Mouse (Mus musculus) hindbrain, embryonic 10.5 days (tissue): ENCODE data around the gene Fam124b. TPM values are rescaled to one million over a fixed set of nuclear protein-coding genes. Genes with fewer than 3 reads are reported as not detected.

Experiments
- DNase-seq: peaks from one replicate; pipeline ENCODE4 v3.0.0-alpha.2; 2017; ENCODE audit warnings: low spot score
- H3K27ac ChIP-seq: fragments of 300-500 bp; sonication (generic); 2 replicates; pipeline ENCODE4 v1.5.1; 2016; ENCODE audit warnings: mild to moderate bottlenecking, moderate library complexity
- H3K27me3 ChIP-seq: fragments of 300-500 bp; sonication (generic); 2 replicates; pipeline ENCODE4 v1.6.1; 2016; ENCODE audit warnings: mild to moderate bottlenecking; ENCODE audit not compliant: poor library complexity, insufficient read depth, severe bottlenecking
- H3K36me3 ChIP-seq: fragments of 300-500 bp; sonication (generic); 2 replicates; pipeline ENCODE4 v1.6.1; 2016; ENCODE audit warnings: mild to moderate bottlenecking, moderate library complexity
- H3K4me1 ChIP-seq: fragments of 300-500 bp; sonication (generic); replicated peaks from 2 replicates; pipeline ENCODE4 v1.6.1; 2016; ENCODE audit warnings: mild to moderate bottlenecking
- H3K4me3 ChIP-seq: fragments of 300-500 bp; sonication (generic); 2 replicates; pipeline ENCODE4 v1.5.1; 2016; ENCODE audit warnings: mild to moderate bottlenecking, moderate library complexity
- H3K9me3 ChIP-seq: fragments of 300-500 bp; sonication (generic); 2 replicates; pipeline ENCODE4 v1.6.1; 2016; ENCODE audit warnings: mild to moderate bottlenecking, moderate library complexity
- WGBS: fragments of 180-500 bp; shearing (Covaris S2); methylation state at CpG from one replicate; pipeline ENCODE4 v1.1.7; 2016; 5-methylcytosine and 5-hydroxymethylcytosine counted together
- polyA plus RNA-seq: library from polyadenylated mRNA; unstranded; fragments of >200 nt; fragmentation: Nextera tagmentation; extraction: Ambion mirVana; gene quantifications from 2 replicates; pipeline ENCODE4 v1.2.1, GENCODE M21; 2016

Gene Fam124b
- polyA plus RNA-seq, 1 experiment from 2014 or later: 0.27 TPM

DNA sequence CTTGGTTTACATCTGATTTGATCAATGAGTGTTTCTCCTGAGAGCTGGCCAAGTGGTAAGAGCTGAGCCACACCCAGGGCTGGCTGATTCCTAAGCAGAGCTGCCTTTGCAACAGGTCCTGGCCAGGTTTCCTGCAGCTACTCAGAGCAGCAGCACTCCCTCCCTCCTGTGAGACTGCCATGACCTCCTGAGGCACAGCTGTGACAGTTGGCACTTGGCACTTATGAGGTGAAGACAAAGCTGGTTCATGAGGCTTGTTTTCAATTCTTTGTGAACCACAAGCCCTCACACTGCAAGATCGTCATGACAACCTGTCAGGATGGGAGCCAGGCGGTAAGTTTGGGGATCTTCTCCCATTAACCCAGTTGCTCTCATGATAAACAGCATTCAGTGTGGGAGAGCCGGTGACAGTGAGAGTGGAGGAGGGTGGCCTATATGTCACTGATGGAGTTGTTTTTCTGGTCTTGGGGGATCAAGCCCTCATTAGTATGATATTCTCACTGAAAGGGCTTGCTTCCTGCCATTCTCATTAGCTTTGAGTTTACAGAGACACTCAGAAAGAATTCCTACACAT is 6.7 kb upstream of the Fam124b start:
- WGBS: 44% methylated on average over 3 of the region's 3 CpGs
- H3K9me3 ChIP-seq: no peaks in the 10 kb centered on the region
- peaks cover 7% of the 10 kb centered on the region for H3K4me1 ChIP-seq
- no peak for DNase-seq
- no peak overlapping the region for H3K27ac ChIP-seq
- H3K4me3 ChIP-seq: no peak overlapping the region
- H3K27me3 ChIP-seq: no peaks in the 10 kb centered on the region
- H3K36me3 ChIP-seq: no peaks in the 10 kb centered on the region

DNA sequence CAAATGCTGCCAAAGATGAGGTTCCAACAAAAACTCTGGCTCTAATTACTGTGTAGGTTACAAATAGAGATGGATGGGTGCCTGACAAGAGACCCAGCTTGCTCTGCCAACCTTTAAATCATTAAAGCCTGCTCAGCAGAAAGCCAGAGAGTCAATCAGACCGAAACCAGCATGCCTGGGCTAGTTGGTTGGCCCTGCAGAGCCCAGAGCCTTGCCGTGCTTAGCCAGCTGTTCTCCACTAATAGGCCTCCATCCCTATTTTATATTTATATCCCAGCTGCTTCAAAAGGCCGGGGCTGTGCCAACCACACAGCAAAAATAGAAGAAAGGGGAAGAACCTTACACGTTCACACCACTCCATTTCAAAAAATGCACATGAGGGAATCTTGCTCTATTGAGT is 2.9 kb upstream of the Fam124b start:
- Histone ChIP-seq H3K27me3 (no peaks in the 10 kb centered on the region), H3K4me3 (no peak overlapping the region), H3K4me1 (peaks cover 9% of the 10 kb centered on the region), H3K9me3 (no peaks in the 10 kb centered on the region), H3K27ac (no peak overlapping the region), H3K36me3 (no peaks in the 10 kb centered on the region)
- 79% methylated on average over 4 of the region's 4 CpGs for WGBS
- DNase-seq: no peak

DNA sequence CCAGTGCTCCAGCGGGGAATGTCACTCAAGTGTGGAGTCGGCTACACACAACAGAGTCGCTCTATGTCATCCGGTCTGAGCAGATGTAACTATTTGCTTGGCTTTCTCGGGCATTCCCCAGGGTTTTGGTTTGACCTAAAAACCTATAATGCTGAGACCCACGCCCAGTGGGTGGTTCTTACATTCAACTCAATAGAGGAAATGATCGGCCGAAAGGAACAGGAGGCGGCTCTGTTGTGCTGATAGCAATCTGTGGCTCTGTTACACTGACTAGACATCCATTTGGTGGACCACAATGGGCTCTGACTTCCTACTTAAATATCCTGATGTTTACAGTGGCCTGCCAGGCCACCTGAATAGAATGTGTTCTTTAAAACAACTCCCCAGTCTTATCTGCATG is 4.4 kb downstream of the Fam124b start:
- Histone ChIP-seq H3K36me3 (no peaks in the 10 kb centered on the region), H3K4me3 (no peak overlapping the region), H3K27me3 (no peaks in the 10 kb centered on the region), H3K9me3 (no peaks in the 10 kb centered on the region), H3K4me1 (0 out of 2 replicates have a peak, but pooled peaks cover 3% of the 10 kb centered on the region), H3K27ac (no peak overlapping the region)
- 76% methylated on average over 9 of the region's 9 CpGs for WGBS
- DNase-seq: no peak

DNA sequence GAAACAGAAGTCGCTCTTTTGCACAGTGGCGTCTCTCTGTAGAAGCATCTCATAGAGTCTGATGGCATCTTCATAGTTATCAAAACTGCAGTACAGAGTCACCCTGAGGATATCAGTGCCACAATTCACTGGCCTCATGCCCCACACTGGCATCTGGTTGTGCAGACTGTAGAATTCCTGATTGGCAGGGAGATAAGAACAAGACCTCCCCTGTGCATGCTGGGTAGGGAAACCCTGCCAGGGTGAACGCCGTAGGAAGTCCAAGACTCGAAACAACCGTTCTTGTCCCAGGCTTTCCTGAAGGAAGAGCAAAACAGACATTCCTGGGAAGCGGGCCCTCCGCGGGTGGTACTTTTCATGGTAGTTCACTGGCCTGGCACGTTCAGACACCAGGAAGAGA is 5.1 kb downstream of the Fam124b start:
- H3K4me3 ChIP-seq: no peak overlapping the region
- H3K36me3 ChIP-seq: no peaks in the 10 kb centered on the region
- no peak for DNase-seq
- H3K27ac ChIP-seq: no peak overlapping the region; the same call in 1 of the 2 replicates
- H3K4me1 ChIP-seq: 0 out of 2 replicates have a peak, but pooled peaks cover 2% of the 10 kb centered on the region
- H3K27me3 ChIP-seq: no peaks in the 10 kb centered on the region
- H3K9me3 ChIP-seq: no peaks in the 10 kb centered on the region
- 89% methylated on average over 10 of the region's 10 CpGs for WGBS

DNA sequence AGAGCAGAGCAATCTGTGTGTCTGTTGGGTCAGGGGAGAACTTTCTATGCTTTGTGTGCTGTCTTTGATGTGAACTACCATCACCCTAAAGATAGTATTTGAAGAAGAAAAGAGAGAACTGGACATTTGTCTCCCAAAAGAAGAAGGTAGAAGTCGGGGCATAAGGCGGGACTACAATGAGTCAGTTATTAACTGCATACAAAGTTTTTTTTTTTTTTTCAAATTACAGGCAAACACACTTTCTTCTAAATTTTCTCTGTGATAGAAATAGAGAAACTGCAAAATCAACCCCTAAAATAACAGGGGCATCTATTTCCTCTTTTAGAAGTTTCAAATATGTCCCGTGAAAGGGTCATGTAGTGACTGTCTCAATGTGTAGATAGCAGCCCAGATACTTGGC is 16.0 kb downstream of the Fam124b start:
- Histone ChIP-seq H3K4me3 (no peak overlapping the region), H3K36me3 (no peaks in the 10 kb centered on the region), H3K27ac (no peak overlapping the region), H3K9me3 (no peaks in the 10 kb centered on the region), H3K4me1 (peaks cover 3% of the 10 kb centered on the region), H3K27me3 (no peaks in the 10 kb centered on the region)
- no peak for DNase-seq
- 93% methylated on average over 3 of the region's 3 CpGs for WGBS

DNA sequence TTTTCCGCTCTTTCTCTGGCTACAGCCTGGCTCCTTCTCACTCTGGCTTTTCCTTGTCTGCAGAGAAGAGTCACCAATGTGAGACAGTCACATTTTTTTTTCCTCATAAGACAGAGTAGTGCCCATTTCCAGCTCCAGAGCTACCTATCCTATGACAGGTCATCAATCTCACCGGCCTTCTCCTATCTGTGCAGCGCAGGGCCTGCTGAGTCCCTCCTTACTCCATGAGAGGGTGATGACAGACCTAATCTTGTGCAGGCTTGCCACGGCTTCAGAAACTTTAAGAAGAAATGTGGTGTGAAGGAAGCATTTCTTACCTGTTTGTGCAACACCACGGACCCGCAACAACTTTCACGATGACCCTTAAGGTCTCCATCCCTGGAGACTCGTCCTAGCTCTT is 25.4 kb downstream of the Fam124b start:
- no peaks in the 10 kb centered on the region for H3K4me1 ChIP-seq
- 91% methylated on average over 8 of the region's 8 CpGs for WGBS
- H3K4me3 ChIP-seq: no peak overlapping the region
- no peaks in the 10 kb centered on the region for H3K9me3 ChIP-seq
- no peak for DNase-seq
- no peak overlapping the region for H3K27ac ChIP-seq
- no peaks in the 10 kb centered on the region for H3K36me3 ChIP-seq
- H3K27me3 ChIP-seq: no peaks in the 10 kb centered on the region

DNA sequence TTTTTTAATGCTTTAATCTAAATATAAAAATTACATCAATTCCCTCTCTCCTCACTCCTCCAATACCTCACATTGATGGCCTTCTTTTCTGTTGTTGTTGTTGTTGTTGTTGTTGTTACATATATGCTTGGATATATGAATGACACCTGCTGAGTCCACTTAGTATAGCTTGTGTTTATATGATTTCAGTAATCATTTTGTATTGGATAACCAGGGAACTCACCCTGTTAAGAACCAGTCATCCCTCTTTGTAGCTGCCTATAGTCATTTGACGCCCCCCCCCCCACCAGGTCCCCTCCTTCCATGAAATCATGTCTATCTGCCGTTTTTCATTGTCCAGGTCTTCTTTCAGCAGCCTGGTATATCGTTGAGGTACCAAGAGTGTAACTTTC is 36.9 kb downstream of the Fam124b start:
- no peak overlapping the region for H3K4me3 ChIP-seq
- no peak overlapping the region for H3K27ac ChIP-seq
- H3K9me3 ChIP-seq: peaks cover 3% of the 10 kb centered on the region; the same call in 1 of the 2 replicates
- H3K4me1 ChIP-seq: no peaks in the 10 kb centered on the region
- no peaks in the 10 kb centered on the region for H3K27me3 ChIP-seq
- 55% methylated on average over 3 of the region's 3 CpGs for WGBS
- H3K36me3 ChIP-seq: no peaks in the 10 kb centered on the region
- no peak for DNase-seq

DNA sequence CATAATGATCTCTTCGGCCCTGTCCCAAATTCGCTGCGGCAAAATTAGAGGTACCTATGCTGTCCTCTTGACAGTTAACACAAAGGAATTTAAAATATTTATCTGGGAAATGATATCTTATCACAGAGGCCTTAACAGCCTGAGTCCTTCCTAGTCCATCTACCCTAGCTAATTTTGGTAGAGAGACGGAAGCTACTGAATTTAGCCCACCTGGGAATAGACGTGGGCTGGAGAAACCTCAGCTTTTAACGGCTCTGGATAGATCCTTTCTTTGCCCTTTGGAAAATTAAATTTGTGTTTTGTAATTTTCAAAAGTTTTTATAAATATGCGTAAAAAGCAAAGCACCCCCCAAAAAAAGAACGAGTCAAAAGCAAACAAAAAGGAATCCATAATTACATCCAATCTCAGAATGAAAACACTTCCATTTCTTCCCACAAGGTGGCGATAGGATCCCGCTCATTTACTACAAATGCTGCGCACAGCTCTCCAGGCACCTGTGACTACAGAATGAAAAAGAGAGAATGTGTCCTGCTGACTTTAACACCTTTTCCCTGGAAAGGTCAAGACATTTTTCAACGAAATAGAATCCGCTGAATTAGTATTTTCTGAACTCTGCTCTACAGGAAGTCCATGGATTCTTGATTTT is 37.4 kb downstream of the Fam124b start:
- Histone ChIP-seq H3K27me3 (no peaks in the 10 kb centered on the region), H3K4me1 (no peaks in the 10 kb centered on the region), H3K4me3 (no peak overlapping the region), H3K27ac (no peak overlapping the region), H3K9me3 (peaks cover 3% of the 10 kb centered on the region; the same call in 1 of the 2 replicates), H3K36me3 (no peaks in the 10 kb centered on the region)
- WGBS: 40% methylated on average over 13 of the region's 13 CpGs
- DNase-seq: peak; percentile 25

DNA sequence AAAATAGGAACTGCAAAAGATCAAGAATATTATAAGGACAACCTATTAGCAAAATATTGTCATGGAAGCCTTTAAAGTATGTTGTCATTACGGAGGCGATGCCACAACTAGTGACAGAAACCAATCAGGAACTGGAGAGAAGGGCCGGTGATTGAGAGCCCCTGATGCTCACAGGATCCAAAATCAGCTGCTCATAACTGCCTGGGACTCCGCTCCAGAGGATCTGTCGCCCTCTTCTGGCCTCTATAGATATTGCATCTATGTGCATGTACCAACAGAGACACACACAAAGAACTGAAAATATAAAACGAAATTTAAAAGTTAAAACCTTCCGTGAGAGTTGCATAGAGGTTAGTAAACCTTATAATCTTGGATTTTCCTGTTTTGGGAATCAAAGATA is 38.1 kb downstream of the Fam124b start:
- Histone ChIP-seq H3K27me3 (no peaks in the 10 kb centered on the region), H3K36me3 (no peaks in the 10 kb centered on the region), H3K4me1 (no peaks in the 10 kb centered on the region), H3K27ac (no peak overlapping the region), H3K9me3 (no peaks in the 10 kb centered on the region), H3K4me3 (no peak overlapping the region)
- 61% methylated on average over 7 of the region's 7 CpGs for WGBS
- peak; percentile 20 for DNase-seq

DNA sequence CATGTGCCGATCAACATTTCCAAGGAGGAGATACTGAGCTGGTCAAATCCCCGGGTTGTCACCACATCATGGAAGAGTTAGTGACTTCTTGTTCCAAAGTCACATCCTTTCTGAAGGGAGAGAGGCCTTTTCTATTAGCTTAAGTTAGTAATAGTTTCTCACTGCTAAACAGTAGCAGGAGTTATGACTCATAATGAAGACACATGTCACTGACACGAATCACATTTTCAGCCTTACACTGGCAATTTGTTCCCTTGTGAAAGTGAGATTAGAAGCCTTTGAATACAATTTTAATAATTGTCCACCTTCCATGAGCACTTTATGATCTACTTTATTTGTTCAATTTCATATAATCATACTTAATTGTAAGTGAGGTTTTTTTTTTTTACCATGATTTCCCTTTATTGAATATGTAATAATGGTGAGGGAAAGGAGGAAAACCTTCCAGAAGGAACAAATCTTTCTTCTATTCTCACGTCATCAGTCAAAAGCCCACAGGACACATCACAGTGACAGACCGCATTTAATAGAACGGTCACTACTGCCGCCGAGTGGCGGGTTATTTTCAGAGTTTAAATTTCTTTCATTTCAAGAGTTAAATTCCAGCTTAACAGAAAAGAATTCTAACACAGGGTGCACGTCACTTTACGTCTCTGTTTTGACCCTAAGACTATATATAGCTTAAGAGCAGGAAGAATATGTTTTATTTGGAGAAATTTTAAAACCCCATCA is 40.5 kb downstream of the Fam124b start:
- DNase-seq: no peak
- no peak overlapping the region for H3K4me3 ChIP-seq
- no peaks in the 10 kb centered on the region for H3K9me3 ChIP-seq
- H3K36me3 ChIP-seq: no peaks in the 10 kb centered on the region
- WGBS: 73% methylated on average over 11 of the region's 11 CpGs
- H3K27ac ChIP-seq: no peak overlapping the region
- no peaks in the 10 kb centered on the region for H3K4me1 ChIP-seq
- no peaks in the 10 kb centered on the region for H3K27me3 ChIP-seq

DNA sequence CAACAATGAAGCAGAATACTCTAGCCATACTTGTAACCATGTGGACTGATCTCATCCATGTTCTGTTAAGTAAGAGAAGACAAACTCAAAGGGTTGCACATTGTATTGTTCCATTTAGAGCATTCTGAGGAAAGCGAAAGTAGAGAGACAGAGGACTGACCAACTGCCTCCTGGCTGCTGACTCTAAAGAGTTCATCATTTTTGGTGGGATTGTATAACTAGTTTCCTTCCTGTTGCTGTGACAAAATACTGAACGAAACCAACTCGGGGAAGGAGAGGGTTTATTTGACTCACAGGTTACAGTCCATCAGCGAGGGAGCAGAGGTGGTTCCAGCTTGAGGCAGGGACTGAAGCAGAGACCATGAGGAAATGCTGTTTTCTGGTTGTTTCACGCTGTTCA is 50.6 kb downstream of the Fam124b start:
- DNase-seq: no peak
- Histone ChIP-seq H3K4me1 (no peaks in the 10 kb centered on the region), H3K27me3 (no peaks in the 10 kb centered on the region), H3K27ac (no peak overlapping the region), H3K36me3 (no peaks in the 10 kb centered on the region), H3K4me3 (no peak overlapping the region), H3K9me3 (no peaks in the 10 kb centered on the region)
- WGBS: 88% methylated on average over 5 of the region's 5 CpGs

DNA sequence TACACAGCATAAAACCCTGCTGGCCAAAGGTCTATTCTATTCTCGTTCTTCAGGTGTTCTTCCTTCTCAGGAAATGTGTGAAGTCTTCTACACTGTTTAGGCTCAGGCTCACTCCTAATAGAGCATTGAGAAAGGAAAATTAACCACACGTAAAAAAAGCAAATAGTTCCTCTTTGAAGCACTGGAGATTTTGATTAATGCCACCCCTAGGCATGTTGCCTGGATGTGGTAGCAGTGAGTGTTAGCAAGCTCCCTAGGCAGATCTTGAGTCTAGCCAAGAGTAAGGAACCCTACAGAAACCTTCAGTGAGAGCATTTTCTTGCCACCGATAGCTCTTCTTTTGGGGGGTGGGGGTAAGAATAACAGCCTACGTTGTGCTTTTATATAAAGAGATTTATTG is 51.7 kb downstream of the Fam124b start:
- DNase-seq: no peak
- no peak overlapping the region for H3K4me3 ChIP-seq
- no peaks in the 10 kb centered on the region for H3K9me3 ChIP-seq
- WGBS: 84% methylated on average over 4 of the region's 4 CpGs
- H3K27me3 ChIP-seq: no peaks in the 10 kb centered on the region
- H3K36me3 ChIP-seq: no peaks in the 10 kb centered on the region
- H3K27ac ChIP-seq: no peak overlapping the region
- no peaks in the 10 kb centered on the region for H3K4me1 ChIP-seq

DNA sequence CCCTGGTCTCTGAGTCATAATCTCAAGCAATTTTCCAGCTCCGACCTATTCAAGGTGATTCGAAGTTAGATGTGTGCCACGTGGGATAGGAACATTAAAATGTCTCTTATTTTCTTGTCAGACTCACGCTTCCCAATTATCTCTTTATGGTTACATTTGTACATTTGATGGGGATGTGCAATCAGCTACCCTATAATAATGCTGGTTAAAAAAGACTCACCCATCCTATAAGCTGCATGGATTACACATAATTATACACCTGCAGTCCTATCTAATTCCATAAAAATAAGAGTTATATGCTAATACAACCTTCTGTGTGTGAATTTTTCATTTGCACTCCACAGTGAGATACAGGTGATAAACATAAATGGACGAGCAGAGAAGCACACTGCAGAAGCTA is 52.9 kb downstream of the Fam124b start:
- no peaks in the 10 kb centered on the region for H3K27me3 ChIP-seq
- no peaks in the 10 kb centered on the region for H3K4me1 ChIP-seq
- no peak for DNase-seq
- 86% methylated on average over 5 of the region's 5 CpGs for WGBS
- H3K9me3 ChIP-seq: no peaks in the 10 kb centered on the region
- no peak overlapping the region for H3K4me3 ChIP-seq
- no peaks in the 10 kb centered on the region for H3K36me3 ChIP-seq
- H3K27ac ChIP-seq: no peak overlapping the region
